Mouse (Mus musculus) layer of hippocampus, adult 9-10 months (tissue): ENCODE data around the gene Stx6.
"Not testable (repeated sequence)": the region's sequence is repeated elsewhere in the genome, so short reads cannot be mapped to it uniquely, and the experiment has no call there.

ENCODE experiments used
- DNase-seq: peaks from one replicate; pipeline ENCODE4 v3.0.0; 2022; ENCODE audit warnings: low spot score

The Stx6 gene

GRCm38 (mm10) chr1:155167453-155167852 is 8.9 kb downstream of the Stx6 start:
- no peak for DNase-seq

GRCm38 (mm10) chr1:155169935-155170334 is 11.4 kb downstream of the Stx6 start:
- DNase-seq = no peak

- DNase-seq = no peak
Observed at GRCm38 (mm10) chr1:155172895-155173643, 14.6 kb downstream of the Stx6 start.

- DNase-seq = not testable (repeated sequence)
Observed at GRCm38 (mm10) chr1:155173644-155174016, 15.1 kb downstream of the Stx6 start.

- no peak for DNase-seq
Observed at GRCm38 (mm10) chr1:155174424-155174823, 15.9 kb downstream of the Stx6 start.

GRCm38 (mm10) chr1:155178192-155178924 is 19.8 kb downstream of the Stx6 start:
- no peak for DNase-seq

GRCm38 (mm10) chr1:155184191-155184590 is 25.7 kb downstream of the Stx6 start:
- no peak for DNase-seq

GRCm38 (mm10) chr1:155188656-155189055 is 30.1 kb downstream of the Stx6 start:
- DNase-seq = no peak

- DNase-seq = no peak
Observed at GRCm38 (mm10) chr1:155191219-155191618, 32.7 kb downstream of the Stx6 start.

GRCm38 (mm10) chr1:155191671-155192070 is 33.2 kb downstream of the Stx6 start:
- DNase-seq = no peak

GRCm38 (mm10) chr1:155192805-155193368 is 34.4 kb downstream of the Stx6 start:
- DNase-seq = no peak

- no peak for DNase-seq
Observed at GRCm38 (mm10) chr1:155196691-155197090, 38.2 kb downstream of the Stx6 start.

GRCm38 (mm10) chr1:155199522-155199921 is 41.0 kb downstream of the Stx6 start:
- DNase-seq = no peak

GRCm38 (mm10) chr1:155200967-155201366 is 42.5 kb downstream of the Stx6 start:
- DNase-seq = no peak

- DNase-seq = no peak
Observed at GRCm38 (mm10) chr1:155201373-155201879, 42.9 kb downstream of the Stx6 start.

- no peak for DNase-seq
Observed at GRCm38 (mm10) chr1:155201914-155202313, 43.4 kb downstream of the Stx6 start.

- no peak for DNase-seq
Observed at GRCm38 (mm10) chr1:155202472-155202871, 44.0 kb downstream of the Stx6 start.

- no peak for DNase-seq
Observed at GRCm38 (mm10) chr1:155203101-155203500, 44.6 kb downstream of the Stx6 start.

GRCm38 (mm10) chr1:155203954-155204353 is 45.4 kb downstream of the Stx6 start:
- DNase-seq = no peak

- DNase-seq = no peak
Observed at GRCm38 (mm10) chr1:155204560-155205162, 46.1 kb downstream of the Stx6 start.

GRCm38 (mm10) chr1:155205311-155205710 is 46.8 kb downstream of the Stx6 start:
- DNase-seq = no peak

- DNase-seq = no peak
Observed at GRCm38 (mm10) chr1:155205822-155206660, 47.5 kb downstream of the Stx6 start.
